Mouse (Mus musculus): ENCODE measurements at regions not wholly inside any gene's neighbourhood (a gene's known extent, or its start where the extent isn't known, plus 50 kb on each side); places are given as distances from the start of the nearest gene placed in this dataset.

GRCm38 (mm10) chr1:4572311-4572710, 235.4 kb upstream of the Gm37988 start:
- no peak for TF ChIP-seq TAL1 (IDR thresholded peaks at IDR 0.05; ENCODE audit: low read length)
- no peak for TF ChIP-seq GATA1 (IDR thresholded peaks at IDR 0.05; ENCODE audit: low read length)
